7 mouse cellular contexts compared by ENCODE assay signal in the genomic region with DNA sequence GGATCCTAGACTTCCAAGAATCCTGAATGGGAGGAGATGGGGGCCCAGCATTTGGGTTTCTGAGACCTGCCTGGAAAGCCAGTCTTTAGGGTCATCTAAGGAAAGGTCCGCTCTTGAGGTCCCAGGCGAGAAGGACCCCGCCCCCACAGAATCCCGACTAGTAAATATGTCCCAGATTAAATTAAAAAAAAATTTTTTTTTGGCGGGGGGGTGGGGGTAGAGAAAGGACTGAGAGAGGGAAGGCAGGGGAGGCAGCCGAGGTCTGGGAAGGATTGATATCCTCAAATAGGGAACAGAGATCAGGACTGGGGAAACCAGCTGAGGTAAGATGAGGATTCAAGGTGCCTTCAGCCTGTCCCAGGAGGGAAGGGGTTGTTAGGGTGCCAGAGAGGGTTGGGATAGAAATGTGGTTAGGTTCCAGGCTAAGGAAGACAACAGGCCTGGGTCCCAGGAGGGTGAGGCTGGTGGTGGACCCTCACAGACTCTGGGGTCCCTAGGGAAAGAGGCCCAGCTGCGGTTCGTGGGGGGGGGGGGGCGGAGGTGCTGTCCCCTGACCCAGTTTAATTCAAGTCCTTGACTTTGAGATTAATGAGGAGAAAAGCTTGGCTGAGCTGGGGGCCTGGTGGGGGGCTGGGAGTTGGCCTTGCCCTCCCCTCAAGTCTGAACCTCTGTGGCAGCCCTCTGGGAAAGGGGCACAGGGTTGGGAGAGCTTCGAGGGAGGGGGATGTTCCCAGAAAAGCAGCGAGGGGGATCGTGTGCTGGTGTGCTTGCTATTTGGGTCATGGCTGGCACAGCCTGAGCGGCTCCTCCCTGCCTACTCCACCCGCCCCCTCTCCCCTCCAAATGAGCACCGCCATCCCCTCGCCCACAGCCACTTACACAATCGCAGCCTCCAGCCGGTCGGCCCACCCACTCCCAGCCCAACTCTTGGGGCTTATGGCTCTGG. TPM values are rescaled to one million over a fixed set of nuclear protein-coding genes. Genes with fewer than 3 reads are reported as not detected.
A peak's percentile ranks its signal among the peaks of the same experiment; 100 is the strongest.
DNase-seq lines count a peak whose midpoint lies in the region; ATAC-seq lines count a peak whose summit lies in the region.

No protein-coding gene starts in this region.

- H3K4me1 ChIP-seq in lung, embryonic 15.5 days = peaks cover 11% of the 10 kb centered on the region; the same call in 1 of the 2 replicates
- peaks cover 61% of the 10 kb centered on the region for H3K4me1 ChIP-seq in forebrain, embryonic 13.5 days
- H3K4me1 ChIP-seq in limb, embryonic 10.5 days = peaks cover 16% of the 10 kb centered on the region
- peaks cover 11% of the 10 kb centered on the region; the same call in 1 of the 2 replicates for H3K4me1 ChIP-seq in stomach, embryonic 15.5 days

- peaks cover 32% of the 10 kb centered on the region for H3K27me3 ChIP-seq in lung, embryonic 15.5 days
- no peaks in the 10 kb centered on the region for H3K27me3 ChIP-seq in forebrain, embryonic 13.5 days
- peaks cover 53% of the 10 kb centered on the region for H3K27me3 ChIP-seq in limb, embryonic 10.5 days (ENCODE audit: low read depth, poor library complexity, severe bottlenecking)
- H3K27me3 ChIP-seq in stomach, embryonic 15.5 days (replicated peaks) = peaks cover 13% of the 10 kb centered on the region

- WGBS in lung, embryonic 15.5 days = 19% methylated on average over 12 of the region's 19 CpGs
- WGBS in forebrain, embryonic 13.5 days = 6% methylated on average over 16 of the region's 19 CpGs
- WGBS in limb, embryonic 10.5 days = 17% methylated on average over 18 of the region's 19 CpGs
- WGBS in stomach, embryonic 15.5 days = 21% methylated on average over 17 of the region's 19 CpGs

- no peak overlapping the region for H3K27ac ChIP-seq in lung, embryonic 15.5 days
- peak overlapping the region; percentile 96 for H3K27ac ChIP-seq in forebrain, embryonic 13.5 days
- no peak overlapping the region for H3K27ac ChIP-seq in limb, embryonic 10.5 days
- no peak overlapping the region for H3K27ac ChIP-seq in stomach, embryonic 15.5 days

- no peak overlapping the region for H3K9ac ChIP-seq in lung, embryonic 15.5 days
- peak overlapping the region; percentile 94 for H3K9ac ChIP-seq in forebrain, embryonic 13.5 days
- H3K9ac ChIP-seq in stomach, embryonic 15.5 days = peak overlapping the region; percentile 34; the same call in 1 of the 2 replicates

- no peaks in the 10 kb centered on the region for H3K9me3 ChIP-seq in lung, embryonic 15.5 days
- no peaks in the 10 kb centered on the region for H3K9me3 ChIP-seq in forebrain, embryonic 13.5 days (replicated peaks)
- H3K9me3 ChIP-seq in limb, embryonic 10.5 days (replicated peaks) = no peaks in the 10 kb centered on the region
- no peaks in the 10 kb centered on the region for H3K9me3 ChIP-seq in stomach, embryonic 15.5 days

- peak overlapping the region; percentile 82 for H3K4me2 ChIP-seq in lung, embryonic 15.5 days
- H3K4me2 ChIP-seq in forebrain, embryonic 13.5 days = peak overlapping the region; percentile 77
- peak overlapping the region; percentile 78 for H3K4me2 ChIP-seq in stomach, embryonic 15.5 days

- H3K36me3 ChIP-seq in lung, embryonic 15.5 days = no peaks in the 10 kb centered on the region
- peaks cover under 1% of the 10 kb centered on the region; the same call in 1 of the 2 replicates for H3K36me3 ChIP-seq in forebrain, embryonic 13.5 days (ENCODE audit: poor library complexity, severe bottlenecking)
- no peaks in the 10 kb centered on the region for H3K36me3 ChIP-seq in limb, embryonic 10.5 days
- H3K36me3 ChIP-seq in stomach, embryonic 15.5 days = no peaks in the 10 kb centered on the region

- DNase-seq in lung, postnatal 14 days = no peak
- DNase-seq in limb, embryonic 10.5 days (ENCODE audit: low spot score) = no peak
- DNase-seq in kidney, adult 18-20 months = no peak
- no peak for DNase-seq in spleen, adult 12 weeks (ENCODE audit: low spot score)

- peak overlapping the region; percentile 47 for H3K4me3 ChIP-seq in lung, embryonic 15.5 days
- peak overlapping the region; percentile 81 for H3K4me3 ChIP-seq in forebrain, embryonic 13.5 days
- peak overlapping the region; percentile 53 for H3K4me3 ChIP-seq in limb, embryonic 10.5 days
- peak overlapping the region; percentile 48 for H3K4me3 ChIP-seq in stomach, embryonic 15.5 days (replicated peaks)

- no peak for ATAC-seq in lung, embryonic 15.5 days (ENCODE audit: borderline replicate concordance, extremely low read depth, low FRiP score, low TSS enrichment)
- peak; percentile 2 for ATAC-seq in forebrain, embryonic 13.5 days
- no peak for ATAC-seq in stomach, embryonic 15.5 days (ENCODE audit: insufficient read depth, low FRiP score, low read depth)

RNA-seq across cellular contexts. Expression of gene Ttyh1, which starts 1.0 kb away (rescaled TPM):
- 2.1 and 2.2 TPM in 2 replicates for polyA plus RNA-seq in lung, embryonic 15.5 days (2015; fragmentation: Nextera tagmentation; extraction: Ambion mirVana)
- 121 and 149 TPM in 2 replicates for polyA plus RNA-seq in forebrain, embryonic 13.5 days (2015; fragmentation: Nextera tagmentation; extraction: Ambion mirVana)
- polyA plus RNA-seq in limb, embryonic 10.5 days (2016; fragmentation: Nextera tagmentation; extraction: Ambion mirVana) = 0.79 and 1.2 TPM in 2 replicates
- polyA plus RNA-seq in stomach, embryonic 15.5 days (2015; fragmentation: Nextera tagmentation; extraction: Ambion mirVana) = 12.7 and 15.1 TPM in 2 replicates

RNA-seq across cellular contexts. Expression of gene Leng8, which starts 16.6 kb away (rescaled TPM):
- polyA plus RNA-seq in lung, embryonic 15.5 days (2015; fragmentation: Nextera tagmentation; extraction: Ambion mirVana) = 52.5 and 59.0 TPM in 2 replicates
- polyA plus RNA-seq in forebrain, embryonic 13.5 days (2015; fragmentation: Nextera tagmentation; extraction: Ambion mirVana) = 61.3 and 71.1 TPM in 2 replicates
- 61.7 and 75.9 TPM in 2 replicates for polyA plus RNA-seq in limb, embryonic 10.5 days (2016; fragmentation: Nextera tagmentation; extraction: Ambion mirVana)
- polyA plus RNA-seq in stomach, embryonic 15.5 days (2015; fragmentation: Nextera tagmentation; extraction: Ambion mirVana) = 52.6 and 67.4 TPM in 2 replicates

RNA-seq across cellular contexts. Expression of gene Leng9, which starts 29.9 kb away (rescaled TPM):
- 3.9 and 4.5 TPM in 2 replicates for polyA plus RNA-seq in lung, embryonic 15.5 days (2015; fragmentation: Nextera tagmentation; extraction: Ambion mirVana)
- 3.5 and 3.9 TPM in 2 replicates for polyA plus RNA-seq in forebrain, embryonic 13.5 days (2015; fragmentation: Nextera tagmentation; extraction: Ambion mirVana)
- polyA plus RNA-seq in limb, embryonic 10.5 days (2016; fragmentation: Nextera tagmentation; extraction: Ambion mirVana) = 1.2 and 2.0 TPM in 2 replicates
- 4.6 and 4.8 TPM in 2 replicates for polyA plus RNA-seq in stomach, embryonic 15.5 days (2015; fragmentation: Nextera tagmentation; extraction: Ambion mirVana)

RNA-seq across cellular contexts. Expression of gene Cdc42ep5, which starts 44.4 kb away (rescaled TPM):
- polyA plus RNA-seq in lung, embryonic 15.5 days (2015; fragmentation: Nextera tagmentation; extraction: Ambion mirVana) = 39.8 and 41.0 TPM in 2 replicates
- polyA plus RNA-seq in forebrain, embryonic 13.5 days (2015; fragmentation: Nextera tagmentation; extraction: Ambion mirVana) = 5.1 and 5.2 TPM in 2 replicates
- polyA plus RNA-seq in limb, embryonic 10.5 days (2016; fragmentation: Nextera tagmentation; extraction: Ambion mirVana) = 23.5 and 32.3 TPM in 2 replicates
- polyA plus RNA-seq in stomach, embryonic 15.5 days (2015; fragmentation: Nextera tagmentation; extraction: Ambion mirVana) = 67.0 and 73.0 TPM in 2 replicates

RNA-seq across cellular contexts. Expression of gene Lair1, which starts 57.2 kb away (rescaled TPM):
- polyA plus RNA-seq in lung, embryonic 15.5 days (2015; fragmentation: Nextera tagmentation; extraction: Ambion mirVana) = 0.72 and 1.2 TPM in 2 replicates
- polyA plus RNA-seq in forebrain, embryonic 13.5 days (2015; fragmentation: Nextera tagmentation; extraction: Ambion mirVana) = 1.9 and 2.5 TPM in 2 replicates
- 0.13 and 0.19 TPM in 2 replicates for polyA plus RNA-seq in limb, embryonic 10.5 days (2016; fragmentation: Nextera tagmentation; extraction: Ambion mirVana)
- polyA plus RNA-seq in stomach, embryonic 15.5 days (2015; fragmentation: Nextera tagmentation; extraction: Ambion mirVana) = 2.1 and 2.2 TPM in 2 replicates
